Mouse (Mus musculus) induced T-regulatory cell, adult 2 months (primary cell): ENCODE results near the gene 2310057J18Rik.
A peak's percentile ranks its signal among the peaks of the same experiment; 100 is the strongest.
"Not testable (repeated sequence)": the region's sequence is repeated elsewhere in the genome, so short reads cannot be mapped to it uniquely, and the experiment has no call there.

ENCODE experiments used
- DNase-seq: peaks from one replicate; pipeline ENCODE4 v3.0.0-alpha.2; 2012; ENCODE audit warnings: low read depth

Gene 2310057J18Rik

DNA sequence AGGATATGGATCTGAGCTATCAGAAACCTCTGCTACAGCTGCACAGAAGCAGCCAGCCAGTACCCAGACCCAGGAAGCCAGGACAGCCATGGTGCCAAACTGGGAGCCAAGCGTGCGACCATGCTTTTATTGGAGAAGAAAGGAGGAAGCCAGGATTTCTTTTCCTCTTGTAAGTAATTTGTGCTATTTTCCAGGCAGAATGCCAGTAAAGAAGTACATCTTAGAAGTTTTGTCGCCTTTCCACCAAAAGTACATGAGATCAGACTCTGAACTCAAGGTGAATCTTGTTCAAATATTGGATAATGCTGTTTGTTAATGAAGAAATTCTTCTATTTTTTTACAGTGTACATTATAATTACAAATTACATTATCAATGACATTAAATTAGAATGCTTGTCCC, at the start of gene 2310057J18Rik:
Gene 2310057J18Rik (minus strand): TSS at position 101 of the 400 bp plus-strand sequence.
- no peak for DNase-seq

- DNase-seq, result not testable (repeated sequence)
These were observed 43.9 kb upstream of the 2310057J18Rik start for GRCm38 (mm10) chr10:29029960-29030359.

DNA sequence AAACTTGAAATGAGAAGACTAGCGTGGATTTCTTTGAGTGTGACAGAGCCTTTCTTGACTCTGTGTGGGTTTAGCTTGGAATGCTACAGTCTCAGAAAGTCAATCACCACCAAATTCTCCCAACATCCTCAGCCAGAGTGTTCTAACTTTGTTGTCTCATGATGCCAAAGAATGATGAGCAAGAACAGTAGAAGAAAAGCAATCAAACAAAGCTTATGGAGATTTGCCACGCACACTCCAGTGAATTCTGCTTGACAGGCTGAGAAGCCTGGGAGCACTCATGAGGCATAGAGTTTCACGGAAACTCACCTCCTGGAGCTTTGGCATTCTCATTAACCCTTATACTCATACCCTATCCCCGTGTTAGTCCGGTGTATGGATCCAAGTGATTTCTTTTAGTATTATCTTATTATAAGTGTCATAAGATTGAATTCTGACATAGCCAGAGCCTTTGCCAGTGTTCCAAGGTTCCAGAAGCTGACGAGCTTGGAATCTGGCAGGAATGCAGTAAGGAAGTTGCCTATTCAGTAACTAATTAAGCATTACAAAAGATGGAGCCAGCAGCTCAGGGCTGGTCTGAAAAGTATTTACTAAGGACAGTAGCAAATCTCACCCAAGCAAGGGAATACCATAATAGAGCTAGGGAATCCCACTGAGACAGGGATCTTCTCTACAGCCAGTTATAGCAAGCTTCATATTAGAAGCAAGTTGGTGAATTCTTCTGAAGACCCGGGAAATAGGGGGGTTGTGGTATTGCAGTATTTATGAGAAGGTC, 33.6 kb upstream of the 2310057J18Rik start:
- DNase-seq, result no peak

DNA sequence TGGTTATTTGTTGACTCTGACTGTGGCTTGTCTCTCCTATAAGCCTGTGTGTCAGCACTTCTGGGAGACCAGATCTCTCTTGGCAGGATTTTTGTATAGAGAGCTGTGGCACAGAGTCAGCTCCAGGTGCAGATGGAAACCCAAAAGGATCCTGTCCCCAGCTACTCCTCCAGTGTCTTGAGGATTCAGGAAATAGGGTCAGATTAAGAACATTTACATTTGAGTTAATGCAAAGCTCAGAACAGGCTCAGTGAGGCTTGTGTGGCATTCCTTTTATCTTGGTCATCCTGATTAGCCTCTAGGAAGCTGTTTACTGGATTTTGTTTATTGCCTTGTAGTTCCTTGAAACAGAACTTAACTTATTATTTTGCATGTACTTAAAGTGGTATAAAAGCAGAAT, 11.7 kb upstream of the 2310057J18Rik start:
- no peak for DNase-seq

- DNase-seq, result no peak
These were observed 2.9 kb upstream of the 2310057J18Rik start for GRCm38 (mm10) chr10:28988990-28989389.

DNA sequence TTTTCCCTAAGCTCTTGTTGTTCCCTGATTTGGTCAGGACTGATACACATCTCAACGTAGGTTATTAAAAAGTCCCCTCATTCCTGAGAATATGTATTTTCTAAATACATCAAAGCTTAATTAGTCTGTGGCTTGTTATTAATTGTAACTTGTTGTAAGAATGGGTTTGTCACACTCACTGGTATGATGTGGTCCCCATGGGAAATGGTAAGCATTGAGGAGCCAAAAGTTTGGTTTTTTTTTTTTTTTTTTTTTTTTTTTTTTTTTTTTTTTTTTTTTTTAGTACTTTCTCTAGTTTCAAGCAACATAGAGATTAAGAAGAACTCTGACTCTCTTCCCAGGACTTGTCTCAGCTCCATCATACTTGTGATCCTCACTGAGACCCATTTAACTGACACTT, 17.9 kb downstream of the 2310057J18Rik start:
- DNase-seq, result no peak

DNA sequence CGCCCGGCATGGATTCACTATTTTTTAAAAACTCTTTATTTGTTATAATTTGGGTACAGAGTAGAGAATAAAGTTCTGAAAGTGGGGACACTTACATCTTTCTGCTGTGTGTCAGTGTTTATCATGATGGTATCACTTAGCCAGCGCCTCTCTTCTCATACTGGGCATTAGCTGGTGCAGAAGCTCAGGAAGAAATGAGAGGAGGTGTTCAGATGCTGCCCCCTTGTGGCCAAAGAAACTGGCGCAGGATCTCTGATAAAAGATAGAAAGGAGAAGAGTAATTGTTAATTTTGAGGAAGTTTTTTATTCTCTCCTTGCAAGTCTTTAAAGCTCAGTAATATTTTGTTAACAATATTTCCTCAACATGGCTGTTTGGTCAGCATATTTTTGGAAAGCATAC, 31.0 kb downstream of the 2310057J18Rik start:
- DNase-seq, result peak; percentile 69

DNA sequence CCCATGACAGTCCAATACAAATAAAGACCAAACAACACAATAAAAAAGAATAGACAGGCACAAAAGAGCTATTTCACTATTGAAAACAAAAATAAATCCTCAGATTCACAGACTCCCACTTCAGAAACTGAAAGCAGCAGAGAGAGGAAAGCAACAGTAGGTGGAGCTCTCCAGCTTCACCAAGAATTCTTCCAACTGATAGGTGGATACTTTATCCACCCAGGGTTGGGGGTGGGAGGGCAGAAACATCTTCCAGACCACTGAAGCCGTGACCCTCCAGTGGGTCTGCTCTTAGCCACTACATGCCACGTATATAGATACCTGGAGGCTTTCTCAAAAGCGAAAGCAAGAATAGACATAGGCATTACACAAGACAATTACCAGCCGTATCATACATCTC, 31.6 kb downstream of the 2310057J18Rik start:
- DNase-seq, result peak; percentile 4
